Mouse (Mus musculus) left cerebral cortex, adult 8-10 months (tissue): Measurements from ENCODE around the gene Olfr218. TPM values are rescaled to one million over a fixed set of nuclear protein-coding genes. Genes with fewer than 3 reads are reported as not detected.
"Not testable (repeated sequence)": the region's sequence is repeated elsewhere in the genome, so short reads cannot be mapped to it uniquely, and the experiment has no call there.

Source experiments
- DNase-seq, 2 experiments: peaks; one replicate each; pipeline ENCODE4 v3.0.0; 2022; ENCODE audit warnings: low spot score in 2 of 2
- total RNA-seq, 4 experiments: library from RNA; stranded (reverse); gene quantifications; 2 replicates each; pipeline ENCODE4 v1.2.4; 2022

Olfr218 gene
- total RNA-seq, result not detected

- DNase-seq, result no peak
These were observed at the start of gene Olfr218 for GRCm38 (mm10) chr1:173197508-173197907. Gene Olfr218, plus strand, starts transcription at chr1:173197808.

- no peak for DNase-seq
These were observed 23.3 kb upstream of the Olfr218 start for GRCm38 (mm10) chr1:173174154-173174842.

GRCm38 (mm10) chr1:173190540-173190939 lies 7.1 kb upstream of the Olfr218 start, which contains the start of gene Olfr1406:
Gene Olfr1406, minus strand, starts transcription at chr1:173190640.
- DNase-seq, result no peak

- no peak for DNase-seq
These were observed 5.5 kb upstream of the Olfr218 start for GRCm38 (mm10) chr1:173192059-173192458.

- DNase-seq, result no peak
These were observed 1.2 kb upstream of the Olfr218 start for GRCm38 (mm10) chr1:173196359-173196758.

- DNase-seq, result no peak
These were observed 14.5 kb downstream of the Olfr218 start, which contains the start of gene Olfr1404 for GRCm38 (mm10) chr1:173212092-173212491. Gene Olfr1404, plus strand, starts transcription at chr1:173212392.

GRCm38 (mm10) chr1:173216481-173216880 lies 18.9 kb downstream of the Olfr218 start:
- DNase-seq, result no peak

GRCm38 (mm10) chr1:173227081-173227480 lies 29.5 kb downstream of the Olfr218 start, which contains the start of gene Fcer1a:
Gene Fcer1a, minus strand, starts transcription at chr1:173227214.
- DNase-seq, result no peak

GRCm38 (mm10) chr1:173237004-173237403 lies 39.4 kb downstream of the Olfr218 start:
- DNase-seq, result not testable (repeated sequence)

GRCm38 (mm10) chr1:173249888-173250287 lies 52.3 kb downstream of the Olfr218 start:
- DNase-seq, result no peak

Other genes with a start within 250 kb of the Olfr218 start
- not detected for gene Olfr16, start 247.4 kb upstream of the Olfr218 start, total RNA-seq
- not detected for gene Olfr1408, start 60.4 kb upstream of the Olfr218 start, total RNA-seq
- gene Olfr1406, start 7.2 kb upstream of the Olfr218 start, total RNA-seq, result not detected
- gene Olfr1404, start 14.6 kb downstream of the Olfr218 start, total RNA-seq, result not detected
- not detected for gene Fcer1a, start 29.4 kb downstream of the Olfr218 start, total RNA-seq
- gene Olfr418, start 68.2 kb downstream of the Olfr218 start, total RNA-seq, result not detected
- gene Mptx2, start 80.0 kb downstream of the Olfr218 start, total RNA-seq, result not detected
- 10 to 100 TPM; 58.7 to 67.1 (median 61.4) TPM for gene Ackr1, start 135.9 kb downstream of the Olfr218 start, total RNA-seq
- gene Aim2, start 153.1 kb downstream of the Olfr218 start, total RNA-seq, result 1 to 10 TPM; 3.9 to 9.2 (median 5.1) TPM
- 100 to 1,000 TPM; 384 to 405 (median 400) TPM for gene Cadm3, start 169.9 kb downstream of the Olfr218 start, total RNA-seq